Mouse (Mus musculus) kidney, postnatal 4 days (tissue): Measurements from ENCODE around the gene Rem2.

Experiments
- DNase-seq, 2 experiments: peaks; one replicate each; pipeline ENCODE4 v3.0.0; 2021; ENCODE audit warnings: mixed read lengths in 2 of 2

Gene Rem2

GRCm38 (mm10) chr14:54492345-54493131 is 16.6 kb downstream of the Rem2 start:
- peak in 1 of 2 experiments; percentile 39 for DNase-seq

GRCm38 (mm10) chr14:54493236-54493635 is 17.3 kb downstream of the Rem2 start:
- no peak for DNase-seq

DNA sequence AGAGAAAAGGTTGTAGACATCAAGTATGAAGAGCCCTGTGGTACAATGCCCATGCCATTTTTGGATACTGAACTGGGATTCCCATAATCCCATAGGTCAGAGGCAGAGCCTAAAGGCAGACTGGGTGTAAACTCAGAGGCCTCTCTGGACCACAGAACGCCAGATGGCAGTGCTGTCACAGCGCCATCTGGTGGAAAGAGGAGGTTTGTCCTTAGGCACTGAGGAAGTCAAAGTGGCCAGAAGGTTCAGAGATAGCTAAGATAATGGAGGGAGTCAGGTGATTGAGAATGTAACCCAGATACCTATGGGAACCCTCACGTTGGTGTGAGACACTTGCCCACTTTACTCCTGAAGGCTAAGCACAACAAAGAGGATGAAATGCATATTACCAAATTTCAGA is 18.3 kb downstream of the Rem2 start:
- DNase-seq, result peak; percentile 74 to 82

DNA sequence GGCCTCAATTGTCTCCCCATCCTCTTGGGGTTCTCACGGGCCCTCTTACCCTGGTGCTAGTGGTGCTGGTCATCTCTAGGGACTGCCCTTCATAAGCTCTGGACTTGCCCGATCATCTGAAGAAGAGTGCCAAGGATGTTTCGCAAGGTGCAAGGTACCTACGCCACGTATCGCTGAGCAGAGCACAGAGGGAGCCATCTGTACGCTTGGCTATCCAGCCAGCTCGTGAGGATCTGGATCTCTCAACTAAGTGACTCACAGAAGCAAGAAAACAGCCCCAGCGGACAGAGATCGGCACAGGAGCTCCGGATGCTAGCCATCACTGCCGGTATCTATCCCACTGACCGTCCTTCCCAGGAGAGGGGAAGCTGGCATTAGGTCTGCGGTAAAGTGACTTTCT is 20.8 kb downstream of the Rem2 start:
- no peak for DNase-seq

DNA sequence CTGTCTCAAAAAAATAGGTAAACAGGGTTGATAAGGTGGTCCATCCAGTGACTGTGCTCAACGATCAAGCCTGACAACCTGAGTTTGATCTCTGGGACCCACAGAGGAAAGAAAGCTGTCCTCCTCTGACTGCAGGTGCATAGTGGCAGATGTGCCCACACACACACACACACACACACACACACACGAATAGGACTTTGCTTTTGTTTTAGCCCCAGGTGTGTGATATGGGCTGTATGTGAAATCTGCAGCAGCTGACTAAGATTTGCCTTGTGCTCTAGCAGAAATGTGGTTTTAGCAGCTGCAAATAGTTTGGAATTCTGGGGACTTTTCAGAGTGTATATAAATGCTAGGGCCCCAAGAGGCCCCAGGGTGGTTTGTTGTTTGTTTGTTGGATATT is 23.4 kb downstream of the Rem2 start:
- DNase-seq, result no peak

DNA sequence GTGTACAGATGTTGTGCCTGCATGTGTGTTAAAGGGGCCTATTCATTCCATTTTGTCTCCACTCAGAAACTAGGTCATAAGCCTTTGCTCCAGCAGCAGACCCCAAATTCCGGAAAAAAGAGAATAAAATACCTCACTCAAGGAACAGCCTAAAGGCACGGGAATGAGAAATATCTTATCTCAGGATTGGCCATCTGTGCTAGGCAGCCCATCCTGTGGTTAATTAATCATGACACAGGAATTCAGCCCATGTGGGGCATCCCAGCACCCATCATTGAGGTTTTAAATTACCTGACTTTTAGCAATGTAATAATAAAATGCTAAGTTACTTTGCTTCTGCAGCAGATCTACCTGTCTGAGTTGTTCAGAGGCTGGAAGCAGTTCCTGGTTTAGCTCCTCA is 25.5 kb downstream of the Rem2 start:
- DNase-seq, result no peak

DNA sequence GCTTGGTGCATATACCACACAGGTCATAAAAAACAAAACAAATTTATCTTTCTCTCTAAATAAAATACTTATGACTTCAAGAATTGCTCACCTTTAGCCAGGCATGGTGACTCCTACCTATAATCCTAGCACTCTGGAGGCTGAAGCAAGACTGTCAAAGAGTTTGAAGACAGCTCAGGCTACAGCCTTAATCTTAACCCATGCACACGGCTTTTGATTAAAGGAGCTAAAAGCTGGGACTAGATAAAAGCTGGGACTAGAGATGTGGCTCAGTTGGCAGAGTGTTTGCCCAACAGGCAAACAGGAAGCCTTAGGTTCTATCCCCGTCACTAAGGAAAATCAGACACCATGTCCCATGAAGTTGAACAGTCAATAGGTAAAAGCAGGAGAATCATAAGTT is 27.2 kb downstream of the Rem2 start:
- DNase-seq, result no peak

- DNase-seq, result no peak
Observed at GRCm38 (mm10) chr14:54509774-54510173, 33.9 kb downstream of the Rem2 start.

DNA sequence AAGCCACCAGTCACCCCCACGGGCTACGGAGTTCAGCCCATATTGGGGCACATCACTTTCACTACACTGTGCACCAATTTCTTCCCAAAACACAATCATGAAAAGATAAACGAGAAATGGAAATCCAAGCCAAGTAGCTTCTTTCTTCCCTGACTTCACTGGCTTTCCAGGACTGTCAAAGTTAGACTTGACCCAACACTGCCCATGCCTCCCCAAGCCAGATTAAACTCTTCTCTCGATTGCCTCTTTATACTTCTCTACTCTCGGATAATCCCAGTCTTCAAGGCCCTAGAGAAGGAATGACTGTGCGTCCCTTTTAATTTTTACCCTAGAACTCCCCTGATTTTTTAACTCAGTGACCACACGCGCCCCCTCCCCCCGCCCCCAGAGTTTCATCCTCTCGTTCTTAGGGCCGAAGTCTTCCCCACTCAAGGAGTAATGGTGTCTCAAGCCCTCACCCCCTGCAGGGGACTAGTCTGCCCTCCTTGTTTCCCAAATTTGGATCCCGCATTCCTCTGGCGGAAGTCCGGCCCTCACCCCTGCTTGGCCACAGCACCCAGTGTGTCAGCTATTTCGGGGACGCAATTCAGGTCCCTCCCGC is 40.9 kb downstream of the Rem2 start:
- no peak for DNase-seq

DNA sequence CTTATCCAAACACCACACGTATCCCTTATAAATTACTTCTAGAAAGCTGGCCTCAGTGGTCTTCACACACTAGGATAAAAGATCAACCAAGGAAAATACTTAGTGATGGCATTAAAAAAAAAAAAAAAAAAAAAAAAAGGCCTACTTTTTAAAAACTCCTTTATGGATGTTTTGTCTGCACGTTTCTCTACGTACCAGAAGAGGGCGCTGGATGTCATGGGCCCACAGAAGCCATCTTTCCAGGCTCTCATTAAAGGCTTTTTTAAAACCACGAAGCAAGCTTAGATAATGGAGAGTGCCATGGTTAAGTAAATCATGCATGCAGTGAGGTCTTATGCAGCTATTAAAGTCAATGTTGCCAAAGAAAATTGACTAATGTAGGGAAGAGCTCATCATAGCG is 47.7 kb downstream of the Rem2 start:
- DNase-seq, result no peak

DNA sequence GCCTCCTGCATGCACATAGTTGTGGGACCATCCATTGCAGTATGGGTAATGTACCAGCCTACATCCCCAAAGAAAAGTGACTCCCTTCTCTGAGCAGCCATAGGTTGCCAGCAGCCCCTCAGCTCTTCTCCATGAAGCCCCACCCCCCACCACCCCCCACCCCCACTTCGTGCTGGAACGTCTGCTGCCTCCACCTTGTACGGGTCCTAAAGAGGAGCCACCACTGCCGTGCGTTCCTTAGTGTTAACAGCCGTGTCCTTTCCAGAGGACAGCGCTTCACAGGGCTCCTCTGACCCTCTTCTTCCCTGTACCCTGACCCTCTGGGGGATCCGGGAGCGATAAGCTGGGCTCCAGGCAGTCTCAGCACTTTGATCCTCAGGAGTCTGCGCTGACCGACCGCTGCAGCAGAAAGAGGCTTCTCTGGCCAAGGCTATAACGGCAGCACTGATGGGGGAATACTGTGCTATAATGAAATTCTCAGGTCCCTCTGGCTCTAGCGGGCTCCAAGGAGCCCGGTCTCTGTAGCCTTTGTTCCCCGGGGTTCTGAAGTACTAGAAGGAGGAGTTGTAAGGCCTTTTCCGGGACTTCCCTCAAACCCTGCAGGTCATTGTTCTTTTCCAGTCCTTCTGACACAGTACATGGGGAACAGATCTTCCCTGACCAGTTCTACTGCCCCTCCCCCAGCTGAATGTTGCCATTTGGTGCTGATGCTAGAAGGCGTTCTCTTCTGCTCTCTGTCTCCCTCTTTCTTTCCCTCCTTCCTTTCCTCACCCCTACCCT is 51.5 kb downstream of the Rem2 start:
- DNase-seq, result peak; percentile 55 to 64

GRCm38 (mm10) chr14:54528007-54528393 is 52.1 kb downstream of the Rem2 start:
- no peak for DNase-seq

GRCm38 (mm10) chr14:54528446-54529111 is 52.7 kb downstream of the Rem2 start:
- DNase-seq, result peak; percentile 91 to 92
